Mouse (Mus musculus) heart, postnatal 0 days (tissue): Measurements from ENCODE around the gene Glt28d2. TPM values are rescaled to one million over a fixed set of nuclear protein-coding genes. Genes with fewer than 3 reads are reported as not detected.

Source experiments
- ATAC-seq: fragments of 200-750 bp; cut with Nextera tagmentation; 2 replicates; pipeline ENCODE4 v1.8.0; 2017; ENCODE audit warnings: low read depth, moderate number of reproducible peaks, moderate library complexity; ENCODE audit not compliant: insufficient read depth
- DNase-seq: peaks from one replicate; pipeline ENCODE4 v3.0.0-alpha.2; 2016; ENCODE audit warnings: low spot score
- H3K27ac ChIP-seq: fragments of 300-500 bp; sonication (generic); 2 replicates; pipeline ENCODE4 v1.5.1; 2014; ENCODE audit warnings: low read depth, mild to moderate bottlenecking
- H3K27me3 ChIP-seq: fragments of 300-500 bp; sonication (generic); 2 replicates; pipeline ENCODE4 v1.6.1; 2014; ENCODE audit warnings: low read length, mixed read lengths; ENCODE audit not compliant: control insufficient read depth, insufficient read depth
- H3K36me3 ChIP-seq: fragments of 300-500 bp; sonication (generic); replicated peaks from 2 replicates; pipeline ENCODE4 v1.6.1; 2014; ENCODE audit warnings: low read length, mixed read lengths; ENCODE audit not compliant: control insufficient read depth, insufficient read depth
- H3K4me1 ChIP-seq: fragments of 300-500 bp; sonication (generic); 2 replicates; pipeline ENCODE4 v1.6.1; 2014; ENCODE audit warnings: antibody characterized with exemption; ENCODE audit not compliant: control insufficient read depth, insufficient read depth
- H3K4me2 ChIP-seq: fragments of 300-500 bp; sonication (generic); 2 replicates; pipeline ENCODE4 v1.6.1; 2014; ENCODE audit warnings: low read depth, mild to moderate bottlenecking, low read length, moderate library complexity
- H3K4me3 ChIP-seq: fragments of 300-500 bp; sonication (generic); 2 replicates; pipeline ENCODE4 v1.5.1; 2014; ENCODE audit warnings: low read depth, low read length
- H3K9ac ChIP-seq: fragments of 300-500 bp; sonication (generic); replicated peaks from 2 replicates; pipeline ENCODE4 v1.6.1; 2014; ENCODE audit warnings: low read depth, low read length, mixed read lengths
- H3K9me3 ChIP-seq: fragments of 300-500 bp; sonication (generic); replicated peaks from 2 replicates; pipeline ENCODE4 v1.6.1; 2016; ENCODE audit warnings: low read length; ENCODE audit not compliant: control insufficient read depth
- CTCF ChIP-seq: IDR thresholded peaks from 2 replicates; pipeline ENCODE4 v1.5.1; 2016; ENCODE audit warnings: antibody characterized with exemption, control low read depth, low read depth
- EP300 ChIP-seq: IDR thresholded peaks from 2 replicates; pipeline ENCODE4 v1.6.1; 2016; ENCODE audit warnings: antibody characterized with exemption, low read depth
- WGBS: fragments of 180-500 bp; shearing (Covaris S2); extraction: QIAGEN DNeasy Blood & Tissue Kit; methylation state at CpG from one replicate; pipeline ENCODE4 v1.1.7; 2014; 5-methylcytosine and 5-hydroxymethylcytosine counted together
- polyA plus RNA-seq: library from polyadenylated mRNA; unstranded; fragments of >200 nt; fragmentation: Nextera tagmentation; extraction: Ambion mirVana; gene quantifications from 2 replicates; pipeline ENCODE4 v1.2.1, GENCODE M21; 2015
- total RNA-seq: library from RNA; depleted of rRNA; stranded (reverse); fragments of >200 nt; gene quantifications from 2 replicates; pipeline ENCODE4 v1.2.3, GENCODE M21; 2014; ENCODE audit warnings: low replicate concordance

Gene Glt28d2
- total and polyA plus RNA-seq, 2 experiments from 2014 or later: 3.6 to 3.9 TPM

GRCm38 (mm10) chr3:85841454-85842176 is 45.7 kb downstream of the Glt28d2 start:
- Histone ChIP-seq H3K4me1 (peaks cover 22% of the 10 kb centered on the region), H3K36me3 (no peaks in the 10 kb centered on the region), H3K4me3 (no peak overlapping the region), H3K9ac (no peak overlapping the region), H3K9me3 (no peaks in the 10 kb centered on the region), H3K27ac (peak overlapping the region; percentile 89), H3K27me3 (no peaks in the 10 kb centered on the region), H3K4me2 (no peak overlapping the region)
- DNase-seq: peak; percentile 25
- TF ChIP-seq EP300 (no peak), CTCF (no peak)
- ATAC-seq: no peak
- 52% methylated on average over 2 of the region's 2 CpGs for WGBS

GRCm38 (mm10) chr3:85833627-85834026 is 53.7 kb downstream of the Glt28d2 start:
- H3K27me3 ChIP-seq: no peaks in the 10 kb centered on the region
- H3K9ac ChIP-seq: no peak overlapping the region
- H3K27ac ChIP-seq: no peak overlapping the region
- ATAC-seq (no peak), DNase-seq (no peak)
- 66% methylated on average over 1 of the region's 1 CpGs for WGBS
- no peaks in the 10 kb centered on the region for H3K36me3 ChIP-seq
- peaks cover 10% of the 10 kb centered on the region for H3K4me1 ChIP-seq
- no peaks in the 10 kb centered on the region for H3K9me3 ChIP-seq
- no peak for TF ChIP-seq CTCF
- no peak for TF ChIP-seq EP300
- H3K4me3 ChIP-seq: no peak overlapping the region
- H3K4me2 ChIP-seq: no peak overlapping the region

DNA sequence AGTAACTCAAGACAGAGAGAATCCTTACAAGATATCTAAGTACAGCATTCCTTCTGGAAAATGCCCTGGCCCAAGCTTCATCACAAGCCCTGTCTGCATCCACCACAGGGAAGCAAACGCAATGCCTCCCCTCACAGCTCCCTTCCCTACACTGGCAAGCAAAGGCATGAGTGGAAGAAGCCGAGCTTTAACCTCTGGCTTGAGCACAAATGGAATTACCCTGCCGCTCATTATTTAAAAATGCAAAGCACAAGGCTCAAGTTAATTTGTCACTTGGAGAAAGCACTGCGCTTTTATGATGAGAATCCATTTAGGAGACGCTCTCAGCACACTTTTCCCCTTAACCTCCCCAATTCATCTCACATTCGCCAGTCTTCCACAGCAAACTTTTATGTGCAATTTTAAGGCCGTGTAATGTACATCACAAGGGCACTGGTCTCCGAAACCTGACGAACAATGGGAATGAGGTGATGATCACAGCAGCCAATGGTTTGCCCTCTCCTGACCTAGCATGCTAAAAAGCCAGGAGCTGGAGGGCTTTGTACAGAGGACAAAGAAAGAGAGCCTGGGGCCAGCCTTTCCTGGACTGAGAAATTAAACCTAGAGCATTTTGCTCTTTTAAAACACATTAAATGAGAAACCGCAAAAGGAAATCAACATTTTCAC is 54.7 kb downstream of the Glt28d2 start:
- Histone ChIP-seq H3K4me1 (peaks cover 1% of the 10 kb centered on the region; the same call in 1 of the 2 replicates), H3K9ac (no peak overlapping the region), H3K27me3 (no peaks in the 10 kb centered on the region), H3K4me3 (no peak overlapping the region), H3K36me3 (no peaks in the 10 kb centered on the region), H3K4me2 (no peak overlapping the region), H3K27ac (no peak overlapping the region), H3K9me3 (no peaks in the 10 kb centered on the region)
- WGBS: 90% methylated on average over 10 of the region's 10 CpGs
- ATAC-seq (no peak), DNase-seq (no peak)
- TF ChIP-seq CTCF: no peak
- no peak for TF ChIP-seq EP300

DNA sequence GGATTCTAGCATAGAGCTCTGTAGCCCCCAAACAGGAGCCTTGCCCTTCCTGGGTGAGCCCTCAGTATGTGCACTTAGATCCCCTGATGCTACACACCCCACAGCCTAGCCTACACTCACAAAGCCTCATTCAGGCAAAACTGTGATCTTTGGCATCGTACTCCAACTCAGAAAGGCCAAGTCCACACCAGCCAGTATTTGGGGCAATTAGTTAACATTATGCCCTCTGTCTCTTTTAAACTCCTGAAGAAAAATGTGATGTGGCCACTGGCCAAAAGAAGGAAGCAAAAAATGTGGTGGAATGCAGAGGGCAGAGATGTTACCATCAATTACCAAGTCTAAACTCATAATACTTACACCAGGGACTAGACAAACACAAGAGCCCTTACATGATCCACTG is 55.5 kb downstream of the Glt28d2 start:
- Histone ChIP-seq H3K27ac (no peak overlapping the region), H3K9ac (no peak overlapping the region), H3K4me3 (no peak overlapping the region), H3K4me1 (peaks cover 5% of the 10 kb centered on the region; the same call in 1 of the 2 replicates), H3K4me2 (no peak overlapping the region), H3K9me3 (no peaks in the 10 kb centered on the region), H3K27me3 (no peaks in the 10 kb centered on the region), H3K36me3 (no peaks in the 10 kb centered on the region)
- no peak for ATAC-seq
- TF ChIP-seq CTCF (no peak), EP300 (no peak)
- DNase-seq: no peak
- 90% methylated on average over 1 of the region's 1 CpGs for WGBS

- Histone ChIP-seq H3K4me3 (no peak overlapping the region), H3K9me3 (no peaks in the 10 kb centered on the region), H3K4me1 (peaks cover 5% of the 10 kb centered on the region; the same call in 1 of the 2 replicates), H3K27ac (no peak overlapping the region), H3K9ac (no peak overlapping the region), H3K36me3 (no peaks in the 10 kb centered on the region), H3K4me2 (no peak overlapping the region), H3K27me3 (no peaks in the 10 kb centered on the region)
- ATAC-seq (no peak), DNase-seq (no peak)
- no peak for TF ChIP-seq CTCF
- no peak for TF ChIP-seq EP300
- 43% methylated on average over 4 of the region's 4 CpGs for WGBS
Measured at GRCm38 (mm10) chr3:85829047-85829446, 58.3 kb downstream of the Glt28d2 start.
